Mouse (Mus musculus) brain, embryonic 14.5 days (tissue): ENCODE data around the gene Heatr4.

Experiments used
- CTCF ChIP-seq: fragments of 200-500 bp; IDR thresholded peaks from 2 replicates; pipeline ENCODE4 v1.5.1; 2012; ENCODE audit warnings: inconsistent platforms, mild to moderate bottlenecking, moderate library complexity, borderline replicate concordance; ENCODE audit not compliant: insufficient read depth, insufficient read length; ENCODE audit errors: extremely low read depth
- POLR2A ChIP-seq: fragments of 200-500 bp; IDR thresholded peaks from 2 replicates; pipeline ENCODE4 v1.6.1; 2012; ENCODE audit warnings: mild to moderate bottlenecking, inconsistent platforms, borderline replicate concordance; ENCODE audit not compliant: poor library complexity, insufficient read depth, insufficient read length, severe bottlenecking; ENCODE audit errors: extremely low read depth

DNA sequence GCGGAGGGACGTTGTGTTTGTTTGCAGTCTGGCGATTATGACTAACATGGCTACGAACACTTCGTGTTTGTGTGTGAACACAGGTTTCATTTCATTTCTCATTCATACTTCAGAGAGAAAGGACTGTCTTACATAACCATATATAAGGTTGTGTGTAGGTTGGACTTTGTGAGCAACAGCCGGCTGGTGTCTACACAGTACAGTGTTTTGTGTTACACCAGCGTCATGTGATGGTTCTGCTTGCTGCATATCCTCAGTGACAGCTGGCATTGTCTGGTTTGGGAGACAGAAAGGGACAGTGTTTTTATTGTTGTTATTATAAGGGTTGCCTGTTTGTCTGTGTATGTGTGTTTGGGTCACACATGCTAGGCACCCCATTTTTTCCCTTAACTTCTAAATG is 29.0 kb upstream of the Heatr4 start:
- TF ChIP-seq CTCF (no peak), POLR2A (no peak)
